Mouse (Mus musculus) liver, embryonic 12.5 days (tissue): ENCODE data around the gene Gk5. TPM values are rescaled to one million over a fixed set of nuclear protein-coding genes. Genes with fewer than 3 reads are reported as not detected.
"Not testable (repeated sequence)": the region's sequence is repeated elsewhere in the genome, so short reads cannot be mapped to it uniquely, and the experiment has no call there.

Experiments
- ATAC-seq: fragments of 200-750 bp; cut with Nextera tagmentation; 2 replicates; pipeline ENCODE4 v1.8.0; 2017; ENCODE audit warnings: moderate number of reproducible peaks, mild to moderate bottlenecking, moderate library complexity
- H3K27ac ChIP-seq: fragments of 300-500 bp; sonication (generic); 2 replicates; pipeline ENCODE4 v1.5.1; 2016; ENCODE audit warnings: mild to moderate bottlenecking
- H3K27me3 ChIP-seq: fragments of 300-500 bp; sonication (generic); replicated peaks from 2 replicates; pipeline ENCODE4 v1.6.1; 2016; ENCODE audit warnings: mild to moderate bottlenecking, moderate library complexity
- H3K36me3 ChIP-seq: fragments of 300-500 bp; sonication (generic); 2 replicates; pipeline ENCODE4 v1.6.1; 2016; ENCODE audit warnings: mild to moderate bottlenecking, moderate library complexity
- H3K4me1 ChIP-seq: fragments of 300-500 bp; sonication (generic); 2 replicates; pipeline ENCODE4 v1.6.1; 2016
- H3K4me2 ChIP-seq: fragments of 300-500 bp; sonication (generic); 2 replicates; pipeline ENCODE4 v1.6.1; 2016; ENCODE audit warnings: mild to moderate bottlenecking, moderate library complexity
- H3K4me3 ChIP-seq: fragments of 300-500 bp; sonication (generic); 2 replicates; pipeline ENCODE4 v1.5.1; 2016; ENCODE audit warnings: mild to moderate bottlenecking, moderate library complexity
- H3K9ac ChIP-seq: fragments of 300-500 bp; sonication (generic); 2 replicates; pipeline ENCODE4 v1.6.1; 2016; ENCODE audit warnings: mild to moderate bottlenecking, moderate library complexity
- H3K9me3 ChIP-seq: fragments of 300-500 bp; sonication (generic); replicated peaks from 2 replicates; pipeline ENCODE4 v1.6.1; 2016; ENCODE audit warnings: mild to moderate bottlenecking, moderate library complexity
- WGBS: fragments of 180-500 bp; shearing (Covaris S2); methylation state at CpG from one replicate; pipeline ENCODE4 v1.1.7; 2016; ENCODE audit not compliant: insufficient replicate concordance; 5-methylcytosine and 5-hydroxymethylcytosine counted together
- polyA plus RNA-seq: library from polyadenylated mRNA; unstranded; fragments of >200 nt; fragmentation: Nextera tagmentation; extraction: Ambion mirVana; gene quantifications from 2 replicates; pipeline ENCODE4 v1.2.1, GENCODE M21; 2016

Gk5 gene
- polyA plus RNA-seq, result 0.85 and 1.2 TPM in 2 replicates

GRCm38 (mm10) chr9:96118861-96119772 is at the start of gene Gk5:
Gk5 (plus strand) TSS chr9:96119362.
- H3K27me3 ChIP-seq, result peaks cover 19% of the 10 kb centered on the region
- H3K4me3 ChIP-seq, result peak within 1 kb of the TSS; percentile 66
- WGBS, result 1% methylated on average over 76 of the region's 76 CpGs
- ATAC-seq, result peak; percentile 97
- peak within 1 kb of the TSS; percentile 94 for H3K4me2 ChIP-seq
- H3K27ac ChIP-seq, result no peak within 1 kb of the TSS
- peaks cover 17% of the 10 kb centered on the region for H3K4me1 ChIP-seq
- H3K9me3 ChIP-seq, result no peaks in the 10 kb centered on the region
- no peaks in the 10 kb centered on the region for H3K36me3 ChIP-seq
- H3K9ac ChIP-seq, result peak within 1 kb of the TSS; percentile 66

- 76% methylated on average over 13 of the region's 13 CpGs for WGBS
- Histone ChIP-seq H3K27me3 (peaks cover 18% of the 10 kb centered on the region; the same call in 1 of the 2 replicates), H3K27ac (no peak overlapping the region), H3K4me1 (no peaks in the 10 kb centered on the region), H3K9me3 (no peaks in the 10 kb centered on the region), H3K4me2 (no peak overlapping the region), H3K36me3 (no peaks in the 10 kb centered on the region), H3K4me3 (no peak overlapping the region), H3K9ac (no peak overlapping the region)
- no peak for ATAC-seq
These were observed 40.3 kb upstream of the Gk5 start for GRCm38 (mm10) chr9:96078752-96079315.

GRCm38 (mm10) chr9:96085293-96085692 is 33.9 kb upstream of the Gk5 start:
- Histone ChIP-seq H3K27ac (no peak overlapping the region), H3K9ac (no peak overlapping the region), H3K4me1 (no peaks in the 10 kb centered on the region), H3K27me3 (peaks cover 11% of the 10 kb centered on the region; the same call in 1 of the 2 replicates), H3K4me2 (no peak overlapping the region), H3K36me3 (no peaks in the 10 kb centered on the region), H3K4me3 (no peak overlapping the region), H3K9me3 (no peaks in the 10 kb centered on the region)
- ATAC-seq, result no peak
- 77% methylated on average over 6 of the region's 6 CpGs for WGBS

- ATAC-seq, result no peak
- Histone ChIP-seq H3K36me3 (no peaks in the 10 kb centered on the region), H3K9ac (no peak overlapping the region), H3K4me1 (no peaks in the 10 kb centered on the region), H3K27ac (no peak overlapping the region), H3K4me3 (no peak overlapping the region), H3K9me3 (peaks cover 5% of the 10 kb centered on the region; the same call in 1 of the 2 replicates), H3K4me2 (no peak overlapping the region), H3K27me3 (peaks cover 11% of the 10 kb centered on the region; the same call in 1 of the 2 replicates)
- WGBS, result 64% methylated on average over 2 of the region's 2 CpGs
These were observed 31.5 kb upstream of the Gk5 start for GRCm38 (mm10) chr9:96087671-96088070.

GRCm38 (mm10) chr9:96088456-96088855 is 30.7 kb upstream of the Gk5 start:
- H3K9me3 ChIP-seq, H3K4me3 ChIP-seq, H3K27ac ChIP-seq, H3K36me3 ChIP-seq, ATAC-seq, H3K9ac ChIP-seq, H3K4me2 ChIP-seq, H3K4me1 ChIP-seq: not testable (repeated sequence)
- 68% methylated on average over 3 of the region's 3 CpGs for WGBS
- peaks cover 11% of the 10 kb centered on the region; the same call in 1 of the 2 replicates for H3K27me3 ChIP-seq

- not testable (repeated sequence) for H3K36me3 ChIP-seq, H3K27ac ChIP-seq, H3K27me3 ChIP-seq, H3K4me3 ChIP-seq, H3K4me1 ChIP-seq, H3K4me2 ChIP-seq, ATAC-seq, H3K9ac ChIP-seq
- peaks cover 19% of the 10 kb centered on the region; the same call in 1 of the 2 replicates for H3K9me3 ChIP-seq
- 74% methylated on average over 10 of the region's 10 CpGs for WGBS
These were observed 26.5 kb upstream of the Gk5 start for GRCm38 (mm10) chr9:96092637-96093036.

- no peak overlapping the region for H3K4me2 ChIP-seq
- peaks cover 24% of the 10 kb centered on the region for H3K9me3 ChIP-seq
- H3K27ac ChIP-seq, result no peak overlapping the region
- H3K4me3 ChIP-seq, result no peak overlapping the region
- no peak overlapping the region for H3K9ac ChIP-seq
- peaks cover 9% of the 10 kb centered on the region; the same call in 1 of the 2 replicates for H3K27me3 ChIP-seq
- H3K4me1 ChIP-seq, result no peaks in the 10 kb centered on the region
- ATAC-seq, result no peak
- WGBS, result 86% methylated on average over 1 of the region's 1 CpGs
- H3K36me3 ChIP-seq, result no peaks in the 10 kb centered on the region
These were observed 25.9 kb upstream of the Gk5 start for GRCm38 (mm10) chr9:96093221-96093620.

GRCm38 (mm10) chr9:96094341-96094740 is 24.8 kb upstream of the Gk5 start:
- Histone ChIP-seq H3K27me3 (peaks cover 5% of the 10 kb centered on the region; the same call in 1 of the 2 replicates), H3K9me3 (peaks cover 32% of the 10 kb centered on the region), H3K27ac (no peak overlapping the region), H3K4me1 (no peaks in the 10 kb centered on the region), H3K4me3 (no peak overlapping the region), H3K9ac (no peak overlapping the region), H3K4me2 (no peak overlapping the region), H3K36me3 (no peaks in the 10 kb centered on the region)
- WGBS, result 27% methylated on average over 1 of the region's 1 CpGs
- ATAC-seq, result no peak

GRCm38 (mm10) chr9:96095192-96095591 is 24.0 kb upstream of the Gk5 start:
- no peak overlapping the region for H3K4me2 ChIP-seq
- no peak for ATAC-seq
- no peaks in the 10 kb centered on the region for H3K36me3 ChIP-seq
- no peaks in the 10 kb centered on the region for H3K4me1 ChIP-seq
- H3K4me3 ChIP-seq, result no peak overlapping the region
- H3K9me3 ChIP-seq, result peaks cover 40% of the 10 kb centered on the region
- no peak overlapping the region for H3K9ac ChIP-seq
- H3K27ac ChIP-seq, result no peak overlapping the region
- H3K27me3 ChIP-seq, result peaks cover 5% of the 10 kb centered on the region; the same call in 1 of the 2 replicates
- 37% methylated on average over 1 of the region's 1 CpGs for WGBS

GRCm38 (mm10) chr9:96102846-96103245 is 16.3 kb upstream of the Gk5 start:
- Histone ChIP-seq H3K4me2 (no peak overlapping the region), H3K27me3 (no peaks in the 10 kb centered on the region), H3K4me3 (no peak overlapping the region), H3K27ac (no peak overlapping the region), H3K9me3 (peaks cover 29% of the 10 kb centered on the region), H3K36me3 (no peaks in the 10 kb centered on the region), H3K9ac (no peak overlapping the region), H3K4me1 (no peaks in the 10 kb centered on the region)
- no peak for ATAC-seq
- 71% methylated on average over 8 of the region's 8 CpGs for WGBS

GRCm38 (mm10) chr9:96112879-96113361 is 6.2 kb upstream of the Gk5 start:
- no peak for ATAC-seq
- no peaks in the 10 kb centered on the region for H3K36me3 ChIP-seq
- 69% methylated on average over 3 of the region's 3 CpGs for whole genome bisulfite sequencing
- no peaks in the 10 kb centered on the region for H3K9me3 ChIP-seq
- H3K4me3 ChIP-seq, result no peak overlapping the region
- peaks cover 18% of the 10 kb centered on the region for H3K27me3 ChIP-seq
- H3K27ac ChIP-seq, result no peak overlapping the region
- H3K4me2 ChIP-seq, result no peak overlapping the region
- no peak overlapping the region for H3K9ac ChIP-seq
- H3K4me1 ChIP-seq, result no peaks in the 10 kb centered on the region

GRCm38 (mm10) chr9:96116801-96117200 is 2.4 kb upstream of the Gk5 start:
- ATAC-seq, result no peak
- 70% methylated on average over 6 of the region's 6 CpGs for WGBS
- no peak overlapping the region for H3K4me2 ChIP-seq
- H3K4me3 ChIP-seq, result no peak overlapping the region
- H3K4me1 ChIP-seq, result peaks cover 17% of the 10 kb centered on the region
- no peaks in the 10 kb centered on the region for H3K9me3 ChIP-seq
- no peak overlapping the region for H3K27ac ChIP-seq
- H3K36me3 ChIP-seq, result no peaks in the 10 kb centered on the region
- H3K9ac ChIP-seq, result no peak overlapping the region
- H3K27me3 ChIP-seq, result peaks cover 19% of the 10 kb centered on the region
